Mouse (Mus musculus): Measurements from ENCODE around the gene Lepr.
"Not testable (repeated sequence)": the region's sequence is repeated elsewhere in the genome, so short reads cannot be mapped to it uniquely, and the experiment has no call there.

Lepr gene

DNA sequence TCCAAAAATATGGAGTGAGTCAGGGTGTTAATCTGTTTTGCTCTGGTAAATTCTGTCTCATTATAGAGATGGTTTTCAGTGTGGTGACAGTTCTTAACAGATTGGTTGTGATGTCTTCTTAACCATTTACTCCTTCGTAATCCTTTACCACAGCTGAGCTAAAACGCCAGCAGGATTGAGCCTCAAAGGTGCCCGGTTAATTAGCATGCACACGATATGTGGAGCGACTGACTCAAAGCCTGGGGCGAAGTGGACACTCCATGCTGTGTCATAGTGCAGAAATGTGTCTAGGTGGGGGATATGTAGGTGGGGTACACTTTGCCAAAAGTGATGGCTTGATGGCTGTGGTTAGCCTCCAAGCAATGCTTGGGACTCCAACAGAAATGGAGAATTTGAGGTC lies 1.4 kb upstream of the Lepr start:
- no peak for DNase-seq (ENCODE audit: low read depth, low spot score)

DNA sequence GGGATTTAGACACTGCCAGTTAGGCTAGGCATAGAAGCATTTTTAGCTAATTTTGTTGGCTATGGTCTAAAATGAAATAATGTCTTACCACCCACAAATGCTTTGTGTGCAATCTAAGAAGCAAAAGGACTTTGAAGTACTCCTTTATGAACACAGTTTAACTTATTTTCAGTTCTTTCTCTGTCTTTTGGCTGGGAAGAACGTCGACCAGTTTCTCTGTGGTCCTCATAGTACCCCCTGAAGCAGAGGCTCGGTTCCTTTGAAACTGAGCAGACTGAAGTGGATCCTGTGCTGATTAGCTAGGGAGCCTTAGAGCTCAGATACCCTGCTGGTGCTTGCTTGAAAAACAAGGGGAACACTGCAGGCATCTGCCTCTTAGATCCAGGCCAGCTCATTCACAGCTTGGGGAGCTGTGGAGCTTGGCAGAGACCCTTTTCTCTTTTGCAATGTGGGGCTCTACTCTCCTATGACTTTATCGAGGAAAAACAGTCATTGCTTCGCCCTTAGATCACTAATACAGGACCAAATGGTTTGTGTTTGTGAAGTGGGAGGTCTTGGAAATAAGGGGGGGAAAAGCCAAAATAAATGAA lies 1.9 kb downstream of the Lepr start:
- DNase-seq (ENCODE audit: low read depth, low spot score), result no peak

DNA sequence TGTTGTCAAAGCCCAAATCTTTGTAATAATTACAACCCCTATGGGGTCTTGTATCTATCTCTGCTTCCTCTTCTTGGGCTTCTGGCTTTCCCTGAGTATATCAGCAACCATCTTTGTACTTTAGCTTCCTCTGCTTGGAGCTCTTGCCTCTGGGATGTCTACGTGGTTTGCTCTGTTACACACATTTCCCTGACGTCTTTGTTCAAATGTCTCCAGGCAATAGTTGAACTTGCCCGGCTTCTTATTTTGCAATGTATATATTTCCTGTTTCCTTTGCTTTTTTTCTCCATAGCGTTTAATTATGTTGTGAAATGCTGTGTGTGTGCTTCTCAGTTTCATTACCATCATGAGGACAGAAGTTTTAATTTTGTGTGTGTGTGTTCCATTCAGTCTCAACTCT lies 4.5 kb downstream of the Lepr start:
- DNase-seq (ENCODE audit: low read depth, low spot score), result no peak

DNA sequence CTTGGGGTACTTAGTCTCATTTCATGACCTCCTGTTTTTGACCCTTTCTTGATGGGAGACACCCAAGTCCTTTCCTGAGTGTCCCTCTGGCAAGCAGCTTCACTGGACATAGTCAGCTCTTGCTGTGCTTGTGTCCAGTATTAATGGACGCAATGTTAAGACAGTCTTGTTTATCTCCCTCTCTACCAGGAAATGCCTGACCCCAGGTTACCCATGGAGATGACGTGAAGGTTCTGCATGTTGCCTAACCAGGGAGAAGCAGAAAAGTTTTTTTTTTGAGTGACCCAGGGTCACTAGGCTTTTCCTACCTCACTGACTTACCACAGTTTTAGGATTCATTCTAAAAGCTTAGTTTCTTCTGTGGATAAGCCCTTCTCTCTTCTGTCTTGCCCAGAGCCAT lies 24.8 kb downstream of the Lepr start:
- no peak for DNase-seq (ENCODE audit: low read depth, low spot score)

DNA sequence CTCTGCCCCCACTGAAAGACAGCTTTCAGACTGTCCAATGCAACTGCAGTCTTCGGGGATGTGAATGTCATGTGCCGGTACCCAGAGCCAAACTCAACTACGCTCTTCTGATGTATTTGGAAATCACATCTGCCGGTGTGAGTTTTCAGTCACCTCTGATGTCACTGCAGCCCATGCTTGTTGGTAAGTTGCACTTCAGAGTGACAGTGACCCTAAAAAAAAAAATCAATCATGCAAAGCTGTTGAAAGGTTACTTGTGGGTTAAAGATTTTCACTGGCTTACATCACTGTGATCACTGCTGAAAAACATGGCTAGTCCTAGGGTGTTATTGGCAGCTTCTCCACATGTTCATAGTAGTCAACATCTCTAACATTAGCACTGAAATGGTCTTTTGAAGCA lies 28.3 kb downstream of the Lepr start:
- no peak for DNase-seq (ENCODE audit: low read depth, low spot score)

DNA sequence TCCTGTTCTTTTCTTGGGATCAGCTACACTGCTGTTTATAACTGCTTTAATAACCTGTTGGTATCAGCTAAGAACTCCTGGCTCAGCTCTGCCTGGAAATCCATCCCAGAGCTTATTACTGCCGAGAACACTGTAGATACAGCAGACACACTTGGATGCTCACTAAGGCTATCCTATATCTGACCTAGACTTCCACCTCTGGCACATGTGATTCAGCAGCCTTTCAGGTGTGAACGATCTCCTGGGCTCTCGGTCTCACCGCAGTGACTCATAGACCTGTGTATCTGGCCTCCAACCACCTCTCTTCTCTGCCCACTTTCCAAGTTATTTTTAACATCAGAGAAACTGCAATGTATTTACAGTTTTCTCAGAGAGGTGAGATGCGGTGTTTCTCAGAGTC lies 43.3 kb downstream of the Lepr start:
- DNase-seq (ENCODE audit: low read depth, low spot score), result no peak

DNA sequence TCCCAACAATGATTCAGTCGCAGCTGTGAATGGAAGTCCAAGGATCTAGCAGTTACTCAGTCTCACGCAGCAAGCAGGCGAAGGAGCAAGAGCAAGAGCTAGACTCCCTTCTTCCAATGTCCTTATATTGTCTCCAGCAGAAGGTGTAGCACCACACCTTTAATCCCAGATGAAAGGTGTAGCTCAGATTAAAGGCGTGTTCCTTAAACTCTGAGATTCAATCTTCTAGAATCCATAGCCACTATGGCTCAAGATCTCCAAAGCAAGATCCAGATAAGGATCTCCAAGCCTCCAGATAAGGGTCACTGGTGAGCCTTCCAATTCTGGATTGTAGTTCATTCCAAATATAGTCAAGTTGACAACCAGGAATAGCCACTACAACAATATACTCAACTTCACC lies 126.7 kb downstream of the Lepr start, which contains the start of gene B020004J07Rik:
B020004J07Rik (minus strand) TSS at position 101 of the 400 bp plus-strand sequence.
- not testable (repeated sequence) for DNase-seq (ENCODE audit: low read depth, low spot score)

DNA sequence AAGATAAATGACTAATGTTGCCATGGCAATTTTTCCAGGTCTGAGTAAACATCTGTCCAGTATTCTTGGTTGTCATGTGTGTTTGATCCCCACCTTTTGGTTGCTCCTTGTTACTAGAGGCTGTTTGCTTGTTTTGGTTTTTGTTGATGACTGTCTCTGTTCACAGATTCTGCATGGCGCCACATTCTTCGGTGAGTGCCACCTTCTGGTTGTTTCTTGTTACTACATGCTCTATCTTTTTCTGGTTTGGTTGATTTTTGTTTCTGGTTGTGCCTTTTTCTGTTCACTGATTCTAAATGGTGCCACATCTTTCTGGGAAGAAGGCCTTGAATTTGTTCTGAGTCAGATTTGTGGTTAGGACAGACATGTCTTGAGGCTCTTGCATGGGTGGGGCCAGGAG lies 133.7 kb downstream of the Lepr start:
- DNase-seq (ENCODE audit: low read depth, low spot score), result no peak

DNA sequence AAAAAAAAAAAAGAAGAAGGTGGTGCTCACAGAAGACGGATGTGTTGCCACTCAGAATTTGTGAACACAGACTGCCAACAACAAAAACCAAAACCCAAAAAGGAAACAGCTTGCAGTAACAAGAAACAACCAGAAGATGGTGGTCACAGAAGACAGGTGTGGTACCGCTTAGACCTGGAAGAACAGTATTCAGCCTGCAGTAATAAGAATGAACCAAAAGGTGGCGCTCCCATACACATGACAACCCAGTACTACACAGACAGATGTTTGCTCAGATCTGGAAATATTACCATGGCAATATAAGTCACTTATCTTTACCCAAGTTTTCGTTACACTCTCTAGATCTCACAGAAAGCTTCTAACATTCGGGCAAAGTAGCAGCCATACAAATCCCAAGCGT lies 143.7 kb downstream of the Lepr start:
- peak; percentile 27 for DNase-seq (ENCODE audit: low read depth, low spot score)

DNA sequence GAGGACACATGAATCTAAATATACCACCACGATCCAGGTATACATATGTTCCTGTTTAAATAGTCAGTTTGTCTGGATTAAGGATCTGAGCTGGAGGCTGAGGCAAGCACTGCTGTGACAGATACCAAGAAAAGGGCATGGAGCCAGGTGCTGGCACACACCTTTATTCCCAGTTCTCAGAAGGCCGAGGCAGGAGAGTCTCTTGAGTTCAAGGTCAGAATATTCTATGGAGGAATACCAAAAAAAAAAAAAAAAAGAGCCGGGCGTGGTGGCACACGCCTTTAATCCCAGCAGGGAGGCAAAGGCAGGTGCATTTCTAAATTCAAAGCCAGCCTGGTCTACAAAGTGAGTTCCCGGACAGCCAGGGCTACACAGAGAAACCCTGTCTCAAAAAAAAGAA lies 145.1 kb downstream of the Lepr start:
- DNase-seq (ENCODE audit: low read depth, low spot score), result no peak

Data from embryo, embryonic 11.5 days (tissue).